Mouse (Mus musculus): ENCODE data around the gene Actr6.

Actr6 gene

DNA sequence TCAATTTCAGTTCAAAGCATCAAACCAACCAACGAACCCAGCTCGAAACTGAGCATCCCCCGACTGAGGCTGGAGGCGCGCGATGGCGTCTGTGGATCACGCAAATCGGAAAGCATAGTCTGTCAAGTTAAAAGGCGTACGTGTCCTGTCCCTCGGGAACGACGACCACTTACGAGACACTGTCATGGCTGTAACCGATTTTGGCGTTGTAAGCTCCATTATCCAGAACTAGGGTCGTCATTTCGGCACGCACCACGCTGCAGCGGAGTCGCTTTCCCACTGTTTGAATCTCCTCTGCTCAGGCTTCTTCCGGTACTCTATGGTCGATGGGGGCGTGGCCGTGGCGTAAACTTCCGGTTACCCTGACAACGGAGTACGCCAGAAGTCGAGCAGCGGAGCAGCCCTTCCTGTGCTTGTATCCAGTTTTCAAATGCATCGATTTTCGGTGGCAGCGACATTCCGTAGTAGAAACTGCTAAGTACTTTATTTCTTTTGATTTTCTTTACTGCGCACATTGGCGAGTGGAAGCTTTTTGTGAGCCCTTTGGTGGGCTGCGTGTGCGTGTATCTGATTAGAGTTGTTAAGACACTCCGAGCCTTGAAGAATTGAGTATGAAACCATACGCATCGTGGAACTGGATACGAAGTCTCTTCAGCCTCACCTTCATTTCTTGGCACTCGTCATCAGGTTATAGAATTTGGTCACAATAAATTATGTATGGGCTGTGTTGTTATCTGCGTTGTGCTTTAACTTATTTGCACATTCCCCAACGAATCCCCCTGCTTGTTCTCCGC lies at the start of gene Actr6:
Gene Actr6, minus strand, starts transcription at position 295 of the 794 bp plus-strand sequence.
- DNase-seq (ENCODE audit: extremely low spot score, low read depth, low spot score): peak; percentile 78

DNA sequence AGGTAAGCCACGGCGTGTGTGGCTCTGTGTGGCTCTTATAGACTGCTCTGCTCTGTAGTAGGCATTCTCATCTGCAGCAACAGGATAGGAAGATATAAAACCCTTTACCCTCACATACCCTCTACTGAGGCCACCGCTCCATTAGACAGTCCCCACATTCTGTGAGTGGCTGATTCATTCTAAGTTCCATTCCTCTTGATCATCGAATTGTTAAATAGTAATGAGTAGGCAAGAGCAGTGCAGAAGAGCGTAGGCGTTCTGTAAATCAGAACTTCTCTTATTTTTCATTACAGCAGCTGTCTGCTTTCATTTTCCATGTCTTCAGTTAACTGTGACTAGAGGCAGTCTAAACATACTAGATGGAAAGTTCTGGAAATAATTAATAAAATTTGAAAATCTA lies 43.9 kb upstream of the Actr6 start:
- no peak for DNase-seq (ENCODE audit: extremely low spot score, low read depth, low spot score)

DNA sequence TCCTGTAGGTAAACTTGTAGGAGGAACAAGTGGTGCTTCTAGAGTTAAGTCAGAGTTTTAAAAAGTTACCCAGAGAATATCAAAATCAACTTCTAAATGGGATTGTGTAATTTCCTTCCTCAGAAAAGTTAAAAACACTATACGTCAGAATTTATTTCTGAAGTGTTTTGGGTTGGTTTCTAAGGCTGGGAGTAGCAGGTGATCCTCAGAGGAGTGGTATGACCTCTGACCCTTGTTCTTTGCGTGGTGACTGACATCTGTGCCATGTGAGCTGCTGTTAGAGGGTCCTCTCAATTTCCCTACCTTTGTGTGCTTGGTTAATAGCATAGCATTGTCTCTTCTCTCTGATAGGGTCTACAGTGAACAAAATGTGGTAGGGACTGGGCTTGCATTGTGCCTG lies 39.8 kb upstream of the Actr6 start:
- no peak for DNase-seq (ENCODE audit: extremely low spot score, low read depth, low spot score)

DNA sequence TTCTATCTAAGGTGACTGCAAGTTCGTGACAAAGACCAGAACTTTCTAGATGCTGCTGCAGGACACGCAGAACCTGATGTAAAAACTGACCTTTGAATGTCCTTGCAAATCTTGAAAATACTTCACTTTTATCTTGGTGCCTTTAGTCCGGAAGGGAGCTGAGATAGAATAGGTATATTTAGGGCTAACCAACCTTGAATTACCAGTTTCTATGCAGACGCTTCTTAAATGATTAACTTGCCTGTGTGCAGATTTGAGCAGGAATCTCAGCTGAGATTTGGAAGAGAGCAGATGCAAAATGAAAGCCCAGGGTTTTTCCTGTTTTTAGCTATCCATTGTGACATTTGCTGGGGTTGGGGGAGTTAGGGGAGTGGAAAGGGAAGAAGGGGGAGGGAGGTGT lies 37.0 kb upstream of the Actr6 start:
- DNase-seq (ENCODE audit: extremely low spot score, low read depth, low spot score): no peak

DNA sequence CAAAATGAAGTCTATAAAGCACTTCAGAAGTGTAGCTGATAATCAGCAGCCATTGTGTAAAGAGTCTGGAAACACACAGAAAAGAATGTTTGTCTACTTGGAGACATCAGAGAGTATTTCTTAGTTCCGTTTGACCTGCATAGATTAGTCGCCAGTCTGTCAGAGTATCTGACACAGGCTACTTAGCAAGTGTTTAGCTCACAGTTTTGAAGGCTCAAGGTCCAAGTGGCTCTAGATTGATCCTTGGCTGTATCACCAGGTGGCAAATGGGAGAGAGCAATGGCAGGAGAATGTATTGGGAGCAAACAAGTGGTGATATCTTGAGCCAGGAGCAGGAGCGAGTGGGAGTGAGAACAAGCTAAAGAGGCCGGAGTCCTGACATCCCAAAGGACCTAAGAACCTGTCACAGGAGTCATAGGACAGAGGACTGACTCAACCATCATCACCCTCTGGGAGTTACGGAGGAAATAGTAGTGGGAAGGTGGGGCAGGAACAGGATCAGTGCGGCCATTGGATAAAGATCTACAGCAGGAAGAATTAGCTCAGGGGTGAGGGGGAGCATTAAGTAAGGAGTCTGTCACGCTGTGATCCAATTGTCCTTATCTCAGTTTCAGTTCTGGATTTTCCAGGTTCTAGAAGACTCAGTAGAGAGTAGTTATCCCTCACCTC lies 36.4 kb upstream of the Actr6 start:
- no peak for DNase-seq (ENCODE audit: extremely low spot score, low read depth, low spot score)

DNA sequence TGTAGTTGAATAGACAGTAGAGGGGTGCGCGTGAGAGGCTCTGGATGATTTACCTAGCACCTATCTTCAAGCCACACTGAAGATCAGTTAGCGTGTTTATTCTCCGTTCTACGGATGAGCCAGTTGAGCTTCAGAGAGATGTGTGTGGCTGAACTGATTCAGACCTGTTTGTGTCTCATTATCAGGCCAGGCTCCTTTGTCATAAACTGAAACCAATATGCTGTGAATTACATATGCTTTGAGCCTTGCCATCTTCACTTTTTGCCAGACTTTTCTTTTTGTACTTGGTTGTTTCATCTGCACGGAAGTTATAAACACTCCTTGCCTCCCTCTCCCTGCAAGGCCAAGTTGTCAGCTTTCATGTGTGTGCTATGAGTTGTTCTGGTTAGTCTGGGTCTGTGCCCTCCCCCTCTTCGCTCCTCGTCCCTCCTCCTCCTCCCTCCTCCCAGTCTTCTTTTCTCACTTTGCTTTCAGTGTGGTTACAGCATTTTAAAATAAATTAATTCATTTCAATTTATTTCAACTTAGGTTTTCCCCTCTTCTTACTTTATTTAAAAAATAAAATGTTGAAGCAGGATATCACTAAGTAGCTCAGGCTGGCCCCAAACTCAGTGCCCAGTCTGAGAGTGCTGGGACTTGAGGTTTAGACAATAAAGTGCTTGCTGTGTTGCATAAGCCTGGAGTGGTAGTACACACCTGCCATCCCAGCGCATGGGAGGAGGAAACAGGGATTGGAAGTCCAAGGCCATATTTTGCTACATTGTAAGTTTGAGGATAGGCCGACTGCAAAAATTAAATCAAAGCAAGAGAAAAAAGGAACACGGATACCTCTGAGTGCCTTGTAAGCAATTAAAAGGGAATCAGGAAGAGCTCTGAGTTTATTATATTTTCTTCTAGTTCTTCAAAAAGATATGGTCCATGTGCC lies 34.0 kb upstream of the Actr6 start:
- DNase-seq (ENCODE audit: extremely low spot score, low read depth, low spot score): no peak

DNA sequence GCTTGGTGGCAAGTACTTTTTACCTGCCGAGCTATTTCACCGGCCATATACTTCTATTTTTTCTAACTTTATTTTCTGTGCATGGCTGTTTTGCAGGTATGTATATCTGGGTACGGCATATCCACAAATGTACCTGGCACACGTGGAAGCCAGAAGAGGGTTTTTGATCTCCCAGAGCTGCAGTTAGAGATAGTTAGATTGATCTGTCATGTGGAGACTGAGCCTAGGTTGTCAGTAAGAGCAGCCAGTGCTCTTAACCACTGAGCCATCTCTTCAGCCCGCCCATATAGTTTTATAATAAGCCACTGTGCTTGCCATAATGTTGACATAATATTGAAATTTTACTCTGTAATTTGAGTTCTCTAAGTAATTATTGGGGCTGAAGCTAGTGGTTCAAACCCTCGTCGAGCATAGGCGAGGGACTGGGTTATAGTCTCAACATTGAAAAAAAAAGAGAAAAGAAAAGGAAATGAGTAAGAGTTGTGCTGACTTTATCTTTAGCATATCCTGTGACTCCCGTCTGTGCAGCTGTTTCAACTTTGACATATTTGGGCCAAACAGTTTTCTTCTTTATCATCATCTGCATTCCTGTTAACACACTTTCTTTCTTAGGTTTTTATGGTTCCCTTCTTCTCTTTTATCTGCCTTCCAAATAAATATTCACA lies 32.5 kb upstream of the Actr6 start:
- DNase-seq (ENCODE audit: extremely low spot score, low read depth, low spot score): no peak

DNA sequence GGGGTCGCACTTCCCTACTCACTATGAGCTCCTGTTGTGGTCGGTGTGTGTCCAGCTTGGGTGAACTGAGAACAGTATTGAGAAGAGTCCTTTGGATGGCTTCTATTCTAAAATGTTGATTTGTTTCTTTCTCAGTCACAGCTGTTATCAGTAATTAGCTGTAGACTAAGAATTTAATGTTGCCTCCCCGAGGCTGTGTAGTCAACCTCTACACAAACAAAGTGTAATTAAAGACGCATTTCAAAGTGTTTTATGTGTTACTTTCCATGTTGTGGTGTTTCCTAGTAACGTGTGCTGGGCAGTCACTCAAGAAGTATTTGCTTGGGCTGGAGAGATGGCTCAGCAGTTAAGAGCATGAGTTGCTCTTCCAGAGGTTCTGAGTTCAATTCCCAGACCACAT lies 28.7 kb upstream of the Actr6 start:
- DNase-seq (ENCODE audit: extremely low spot score, low read depth, low spot score): no peak

DNA sequence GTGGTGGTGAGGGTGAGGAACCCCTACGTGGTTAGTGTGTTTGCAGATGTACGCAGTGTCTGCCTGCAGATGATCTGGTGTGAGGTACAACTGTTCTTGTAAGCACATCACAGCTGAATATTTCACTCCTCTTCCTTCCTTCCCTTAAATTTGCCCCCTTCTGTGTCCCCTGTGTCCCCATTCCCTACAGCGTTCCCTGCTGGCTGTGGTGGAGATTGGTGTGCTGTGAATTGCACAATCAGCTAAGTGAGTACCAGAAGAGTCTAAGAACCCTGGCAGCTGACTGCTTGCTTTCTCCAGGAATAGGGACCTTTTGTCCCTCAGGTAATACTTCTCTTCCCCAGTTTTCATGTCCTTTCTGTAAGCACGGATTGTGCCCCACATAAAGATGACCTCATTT lies 23.1 kb upstream of the Actr6 start:
- no peak for DNase-seq (ENCODE audit: extremely low spot score, low read depth, low spot score)

DNA sequence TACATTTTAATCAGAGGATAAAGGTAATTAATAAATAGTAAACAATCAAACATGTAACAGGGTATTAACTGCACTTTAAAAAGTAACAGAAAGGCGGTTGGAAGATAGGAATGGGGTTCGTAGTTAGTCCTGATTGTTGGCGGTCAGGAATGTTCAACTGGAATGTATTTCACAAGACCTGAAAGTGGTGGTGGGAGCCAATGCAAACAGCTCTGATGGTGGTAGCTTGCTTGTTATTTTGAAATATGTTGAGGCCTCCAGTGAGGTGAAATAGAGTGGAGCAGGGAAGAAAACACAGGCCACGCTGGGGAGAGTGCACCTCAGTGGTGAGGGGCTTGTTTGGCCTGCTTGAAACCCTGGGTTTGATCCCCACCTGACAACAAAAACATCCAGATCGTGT lies 19.0 kb upstream of the Actr6 start:
- DNase-seq (ENCODE audit: extremely low spot score, low read depth, low spot score): no peak

DNA sequence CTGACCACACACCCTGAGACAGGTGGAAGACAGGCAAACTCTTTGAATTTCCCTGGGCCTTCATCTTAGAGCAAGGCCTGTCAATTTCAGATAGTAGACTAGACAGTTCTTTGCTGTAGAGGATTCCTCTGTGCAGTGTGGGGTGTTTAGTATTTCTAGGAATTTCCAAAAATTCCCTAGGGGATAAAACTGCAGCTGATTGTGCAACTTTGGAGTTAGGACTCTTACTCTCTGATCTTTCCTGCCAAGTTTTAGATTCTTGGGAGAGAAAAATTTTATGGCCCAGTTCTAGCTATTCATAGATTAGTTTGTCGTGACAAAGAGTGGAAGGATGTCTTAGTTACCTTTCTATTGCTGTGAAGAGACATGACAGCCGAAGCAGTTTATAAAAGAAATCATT lies 16.5 kb upstream of the Actr6 start:
- DNase-seq (ENCODE audit: extremely low spot score, low read depth, low spot score): no peak

DNA sequence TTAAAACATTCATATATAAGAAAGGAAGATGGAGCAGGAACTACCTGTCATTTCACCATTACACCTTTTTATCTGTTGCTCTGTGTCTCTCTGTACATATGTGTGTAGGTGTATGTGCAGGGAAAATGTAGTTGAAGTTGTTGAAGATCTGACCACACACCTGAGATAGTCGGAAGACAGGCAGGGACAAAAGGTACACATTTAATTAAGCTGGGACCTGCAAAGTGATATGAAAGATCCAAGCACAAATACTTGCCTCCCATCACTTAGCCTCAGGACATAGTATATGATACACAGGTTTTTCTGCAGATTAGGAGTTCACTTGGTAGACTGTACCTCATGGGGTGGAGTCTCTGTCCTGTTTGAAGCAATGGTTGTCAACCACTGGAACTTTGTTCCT lies 15.8 kb upstream of the Actr6 start:
- no peak for DNase-seq (ENCODE audit: extremely low spot score, low read depth, low spot score)

DNA sequence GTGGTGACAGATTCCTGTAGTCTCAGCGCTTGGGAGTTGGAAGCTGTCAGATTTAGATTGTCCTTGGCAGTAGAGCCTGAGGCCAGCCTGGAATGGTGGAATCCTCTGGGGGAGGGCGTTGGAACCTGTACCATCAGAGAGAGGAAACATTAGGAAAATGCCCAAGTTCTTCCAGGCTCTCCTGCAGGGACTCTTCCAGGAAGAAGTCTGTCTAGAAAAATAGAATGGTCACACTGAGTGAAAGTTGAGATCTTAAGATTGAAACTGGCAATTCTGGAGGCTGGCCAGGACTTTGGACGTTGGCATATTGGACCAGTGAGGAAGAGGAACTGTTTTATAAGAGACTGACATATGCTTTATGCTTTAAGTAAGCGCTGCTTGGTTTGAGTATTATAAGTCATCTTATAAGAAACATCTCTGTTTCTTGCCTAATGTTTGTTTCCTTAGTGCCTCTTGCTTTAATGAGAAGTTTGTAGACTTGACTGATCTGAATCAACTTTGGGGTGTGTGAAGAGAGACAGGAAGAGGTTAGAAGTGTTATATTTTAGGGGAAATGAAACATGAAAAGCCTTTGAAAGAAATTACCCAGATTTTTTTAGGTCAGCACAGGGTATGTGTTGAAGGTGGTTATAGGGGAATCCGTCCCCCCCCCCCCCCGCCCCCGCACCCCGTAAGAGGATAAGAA lies 15.3 kb upstream of the Actr6 start:
- DNase-seq (ENCODE audit: extremely low spot score, low read depth, low spot score): no peak

DNA sequence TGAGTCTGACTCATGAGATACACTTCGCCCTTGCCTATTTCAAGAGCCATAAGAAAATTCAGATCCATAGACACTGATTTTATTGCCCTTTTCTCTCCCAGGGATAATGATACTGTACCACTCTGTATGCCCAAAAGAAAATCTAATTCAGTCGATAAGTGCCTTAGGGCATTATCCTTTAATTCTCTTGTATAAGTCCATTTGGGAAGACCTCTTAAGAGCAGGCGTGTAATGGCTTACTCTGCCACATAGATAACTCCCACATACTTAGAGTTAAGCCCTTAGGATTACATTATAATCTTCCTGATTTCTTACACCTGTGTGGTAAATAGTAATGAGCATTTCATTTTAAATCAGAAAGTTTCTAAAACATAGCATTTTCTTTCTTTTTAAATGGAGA lies 14.5 kb upstream of the Actr6 start:
- no peak for DNase-seq (ENCODE audit: extremely low spot score, low read depth, low spot score)

DNA sequence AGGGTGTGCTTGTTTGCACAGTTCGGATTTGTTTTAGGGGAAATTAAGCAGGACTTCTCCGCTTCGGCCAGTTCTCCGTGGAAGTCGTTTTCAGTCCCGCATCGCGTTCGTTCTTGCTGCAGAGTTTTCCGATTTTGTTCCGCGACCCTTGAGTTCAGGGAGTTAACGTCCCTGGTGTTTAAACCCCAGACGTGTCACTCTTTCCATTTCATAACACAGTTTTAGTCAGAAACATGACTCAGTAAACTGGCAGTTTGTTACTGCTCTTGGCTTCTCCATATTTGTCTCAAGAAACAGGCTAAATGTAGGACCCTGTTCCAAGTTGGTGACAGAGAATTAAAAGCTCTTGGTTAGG lies 13.5 kb upstream of the Actr6 start:
- DNase-seq (ENCODE audit: extremely low spot score, low read depth, low spot score): no peak

DNA sequence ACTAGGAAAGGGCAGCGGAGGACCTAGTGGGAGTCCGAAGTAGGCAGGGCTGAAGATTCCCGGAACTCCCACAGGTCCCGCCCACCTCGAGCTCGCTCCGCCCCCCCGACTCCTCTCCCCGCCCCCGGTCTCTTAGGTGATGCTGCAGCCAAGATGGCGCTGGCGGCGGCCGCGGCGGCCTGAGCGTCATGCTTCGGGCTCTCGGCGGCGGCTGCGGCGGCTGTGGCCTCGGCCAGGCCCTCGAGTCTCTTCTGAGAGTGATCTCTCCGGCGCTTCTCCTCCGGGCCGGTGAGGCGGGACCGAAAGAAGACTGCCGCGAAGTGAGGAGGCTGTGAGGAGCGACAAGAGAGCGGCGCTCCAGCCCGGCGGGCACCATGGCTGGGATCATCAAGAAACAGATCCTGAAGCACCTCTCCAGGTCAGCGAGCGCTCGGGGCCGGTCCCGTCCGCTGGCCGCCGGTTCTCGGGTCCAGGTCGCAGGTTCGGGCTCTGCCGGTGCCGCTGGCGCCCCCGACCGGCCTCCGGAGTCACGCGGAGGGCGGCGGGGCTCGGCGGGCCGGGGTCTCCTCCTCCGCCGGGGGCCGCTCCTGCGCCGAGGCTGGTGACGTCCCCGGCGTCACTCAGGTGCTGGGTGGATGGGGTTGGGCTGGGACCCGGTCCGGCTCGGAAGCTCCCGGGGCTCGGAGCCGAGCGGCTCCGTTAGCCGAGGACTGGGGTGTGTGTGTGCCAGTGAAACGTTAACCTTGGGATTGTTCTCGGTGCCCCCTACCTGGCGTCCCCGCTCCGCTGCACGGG lies 13.0 kb upstream of the Actr6 start, which contains the start of gene Uhrf1bp1l:
Gene Uhrf1bp1l, plus strand, starts transcription at position 121 of the 795 bp plus-strand sequence.
- no peak for DNase-seq (ENCODE audit: extremely low spot score, low read depth, low spot score)

DNA sequence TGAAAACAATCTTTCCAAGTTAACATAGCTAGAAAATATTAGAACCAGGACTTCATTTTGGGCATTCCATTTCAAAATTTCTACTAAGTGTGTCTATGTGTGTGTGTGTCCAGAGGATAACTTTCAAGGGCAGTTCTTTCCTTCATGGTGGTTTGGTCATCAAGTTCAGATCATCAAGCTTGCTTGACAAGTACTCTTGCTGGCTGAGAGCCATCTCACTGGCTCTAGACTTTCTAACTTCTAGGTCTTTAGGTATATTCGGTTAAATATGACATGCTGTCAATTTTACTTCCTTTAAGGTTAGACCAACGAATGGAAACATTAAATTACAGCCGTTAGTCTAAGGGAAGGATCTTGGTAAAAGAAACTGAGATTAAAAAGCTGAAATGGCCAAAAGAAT lies 12.2 kb upstream of the Actr6 start:
- DNase-seq (ENCODE audit: extremely low spot score, low read depth, low spot score): no peak

DNA sequence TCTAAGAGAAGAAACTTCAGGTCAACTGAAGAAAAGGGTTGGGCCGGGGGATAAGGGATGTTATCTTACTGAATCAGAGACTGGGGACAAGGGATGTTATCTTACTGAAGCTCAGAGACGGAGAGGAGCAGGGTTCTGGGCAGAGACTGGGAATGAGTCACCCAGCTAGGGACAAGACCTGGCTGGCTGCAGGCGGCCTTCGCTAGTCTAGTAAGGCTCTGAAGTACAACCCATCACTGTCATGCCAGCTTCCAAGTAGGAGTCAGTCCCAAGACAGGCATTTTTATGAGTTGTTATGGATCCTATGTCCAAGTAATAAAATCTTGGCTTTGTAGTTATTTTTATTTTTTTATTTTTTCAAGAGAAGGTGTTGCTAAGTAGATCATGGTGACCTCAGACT lies 11.2 kb upstream of the Actr6 start:
- DNase-seq (ENCODE audit: extremely low spot score, low read depth, low spot score): no peak

DNA sequence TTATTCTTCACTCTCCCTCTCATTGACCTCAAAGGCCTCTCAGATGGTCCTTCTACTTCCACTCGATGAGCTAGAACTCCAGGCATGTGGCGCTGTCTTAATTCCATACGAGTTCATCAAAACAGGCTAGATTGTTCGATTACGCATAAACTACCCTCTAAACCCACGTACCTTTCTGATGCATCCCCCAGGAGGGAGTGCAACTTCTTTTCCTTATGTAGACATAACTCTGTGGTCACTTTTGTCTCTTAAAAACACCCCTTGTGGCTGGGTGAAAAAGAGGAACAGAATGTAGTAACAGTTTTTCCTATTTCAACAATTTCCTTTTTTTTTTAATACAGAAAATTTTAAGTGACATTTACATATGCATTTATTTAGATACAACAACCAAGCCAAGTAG lies 8.9 kb upstream of the Actr6 start:
- DNase-seq (ENCODE audit: extremely low spot score, low read depth, low spot score): no peak

DNA sequence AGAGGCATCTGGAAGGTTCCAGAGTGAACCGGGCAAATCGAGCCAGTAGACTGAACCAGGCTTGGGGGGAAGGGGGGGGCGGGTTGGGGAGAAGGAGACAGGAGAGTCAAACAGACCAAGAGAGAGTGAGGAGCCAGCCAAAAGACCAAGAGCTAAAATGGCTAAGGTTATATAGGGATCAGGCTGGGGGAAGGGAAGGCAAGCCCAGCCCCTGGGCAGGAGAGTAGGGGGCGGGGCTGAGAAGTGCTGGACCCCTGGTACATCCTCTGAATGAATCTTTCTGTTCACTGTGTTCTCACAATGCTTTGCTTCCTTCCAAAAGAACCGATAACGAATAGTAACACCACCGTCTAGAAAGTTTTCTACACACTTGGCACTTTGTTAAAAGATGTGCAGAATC lies 7.6 kb upstream of the Actr6 start:
- DNase-seq (ENCODE audit: extremely low spot score, low read depth, low spot score): no peak
